Mouse (Mus musculus) embryonic fibroblast, embryonic 13.5 days (primary cell): Measurements from ENCODE around the gene Gm20388.

Source experiments
- CTCF ChIP-seq: IDR thresholded peaks from 2 replicates; pipeline ENCODE4 v1.5.1; 2011; ENCODE audit warnings: mild to moderate bottlenecking, control low read depth, low read length, moderate library complexity, borderline replicate concordance; ENCODE audit not compliant: insufficient read depth
- POLR2A ChIP-seq: IDR thresholded peaks from 2 replicates; pipeline ENCODE4 v1.6.1; 2011; ENCODE audit warnings: low read depth, mild to moderate bottlenecking, control low read depth, low read length, moderate library complexity

DNA sequence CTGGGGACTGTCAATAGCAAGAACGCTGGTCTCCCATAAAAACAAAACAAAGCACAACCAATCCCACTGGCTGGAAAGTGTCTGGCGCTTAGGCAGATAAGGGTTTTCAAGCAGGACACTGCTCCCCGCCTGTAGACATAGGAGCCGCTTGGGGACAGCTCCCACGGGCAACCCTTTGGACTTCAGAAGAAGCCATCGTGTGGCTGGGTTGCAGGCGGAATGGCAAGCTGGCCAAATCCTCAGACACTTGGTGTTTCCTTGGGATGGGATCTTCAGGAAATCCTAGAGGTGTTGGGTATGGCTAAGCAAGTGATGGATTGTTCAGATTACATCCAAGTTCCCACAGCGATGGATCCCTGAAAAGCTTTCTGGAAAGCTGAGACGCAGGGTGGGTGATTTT lies 3603.5 kb downstream of the Gm20388 start:
- TF ChIP-seq CTCF (no peak), POLR2A (no peak)
